Mouse (Mus musculus) gastrocnemius, postnatal 25 days (tissue): ENCODE data around the gene D17H6S53E. TPM values are rescaled to one million over a fixed set of nuclear protein-coding genes. Genes with fewer than 3 reads are reported as not detected.

Experiments used
- DNase-seq: peaks from one replicate; pipeline ENCODE4 v3.0.0; 2022
- total RNA-seq, 2 experiments: library from RNA; stranded (reverse); gene quantifications; 1 replicate in 1 of 2; 2 replicates in 1 of 2; pipeline ENCODE4 v1.2.3; 2021

The D17H6S53E gene
- total RNA-seq, 2 experiments from 2014 or later, result 19.5 to 22.6 TPM

GRCm38 (mm10) chr17:35162121-35162520 lies 35.9 kb downstream of the D17H6S53E start:
- no peak for DNase-seq

- DNase-seq, result no peak
Measured at GRCm38 (mm10) chr17:35162730-35163129, 36.6 kb downstream of the D17H6S53E start.

- no peak for DNase-seq
Measured at GRCm38 (mm10) chr17:35163326-35164081, 37.3 kb downstream of the D17H6S53E start.

- no peak for DNase-seq
Measured at GRCm38 (mm10) chr17:35164218-35164567, 38.0 kb downstream of the D17H6S53E start.

- peak; percentile 98 for DNase-seq
Measured at GRCm38 (mm10) chr17:35164568-35165450, 38.6 kb downstream of the D17H6S53E start, which contains the start of gene Prrc2a. TSS of gene Prrc2a (minus strand) at chr17:35164897.

GRCm38 (mm10) chr17:35165451-35166155 lies 39.4 kb downstream of the D17H6S53E start:
- no peak for DNase-seq

- DNase-seq, result no peak
Measured at GRCm38 (mm10) chr17:35166352-35167035, 40.3 kb downstream of the D17H6S53E start.

- DNase-seq, result no peak
Measured at GRCm38 (mm10) chr17:35167794-35168193, 41.6 kb downstream of the D17H6S53E start.

GRCm38 (mm10) chr17:35168541-35169207 lies 42.5 kb downstream of the D17H6S53E start:
- no peak for DNase-seq

- DNase-seq, result no peak
Measured at GRCm38 (mm10) chr17:35172445-35173234, 46.5 kb downstream of the D17H6S53E start.

GRCm38 (mm10) chr17:35173329-35173728 lies 47.2 kb downstream of the D17H6S53E start:
- DNase-seq, result no peak

GRCm38 (mm10) chr17:35174201-35174977 lies 48.2 kb downstream of the D17H6S53E start:
- no peak for DNase-seq

- DNase-seq, result no peak
Measured at GRCm38 (mm10) chr17:35175382-35175781, 49.2 kb downstream of the D17H6S53E start.

GRCm38 (mm10) chr17:35175968-35176367 lies 49.8 kb downstream of the D17H6S53E start, which contains the start of gene Aif1:
TSS of gene Aif1 (minus strand) at chr17:35176068.
- no peak for DNase-seq

Other genes starting within 250 kb of the D17H6S53E start
- gene Zbtb12, start 246.9 kb upstream of the D17H6S53E start, total RNA-seq, result 1 to 10 TPM; 5.0 to 5.2 TPM
- gene Gm20547, start 244.3 kb upstream of the D17H6S53E start, total RNA-seq, result not detected
- 1 to 10 TPM; 2.6 to 2.9 TPM for gene C2, start 228.1 kb upstream of the D17H6S53E start, total RNA-seq
- gene Ehmt2, start 227.9 kb upstream of the D17H6S53E start, total RNA-seq, result 10 to 100 TPM; 25.5 to 26.4 TPM
- gene Slc44a4, start 211.9 kb upstream of the D17H6S53E start, total RNA-seq, result not detected
- 1 to 10 TPM; 8.5 to 9.3 TPM for gene Neu1, start 195.1 kb upstream of the D17H6S53E start, total RNA-seq
- gene Hspa1b, start 167.1 kb upstream of the D17H6S53E start, total RNA-seq, result 1 to 10 TPM; 4.4 to 6.7 TPM
- gene Gm20481, start 156.5 kb upstream of the D17H6S53E start, total RNA-seq, result not detected
- gene Hspa1a, start 154.2 kb upstream of the D17H6S53E start, total RNA-seq, result 1 to 10 TPM; 5.9 to 8.1 TPM
- 10 to 100 TPM; 21.5 to 31.8 TPM for gene Hspa1l, start 153.7 kb upstream of the D17H6S53E start, total RNA-seq
- gene Lsm2, start 144.5 kb upstream of the D17H6S53E start, total RNA-seq, result 10 to 100 TPM; 15.0 to 15.4 TPM
- gene Vars, start 125.4 kb upstream of the D17H6S53E start, total RNA-seq, result 10 to 100 TPM; 29.4 to 31.2 TPM
- gene Vwa7, start 109.8 kb upstream of the D17H6S53E start, total RNA-seq, result 1 to 10 TPM; 9.0 to 9.6 TPM
- under 1 TPM in 1 of 2 experiments, not detected in 1; 0.31 TPM for gene Sapcd1, start 98.4 kb upstream of the D17H6S53E start, total RNA-seq
- gene Msh5, start 79.6 kb upstream of the D17H6S53E start, total RNA-seq, result under 1 TPM; 0.67 to 0.72 TPM
- 10 to 100 TPM; 12.4 to 18.6 TPM for gene Clic1, start 76.4 kb upstream of the D17H6S53E start, total RNA-seq
- gene Ddah2, start 67.3 kb upstream of the D17H6S53E start, total RNA-seq, result 10 to 100 TPM; 11.1 to 13.3 TPM
- gene Ly6g6c, start 61.0 kb upstream of the D17H6S53E start, total RNA-seq, result not detected
- gene Mpig6b, start 60.2 kb upstream of the D17H6S53E start, total RNA-seq, result not detected
- not detected for gene Ly6g6e, start 49.5 kb upstream of the D17H6S53E start, total RNA-seq
- gene Ly6g6d, start 48.3 kb upstream of the D17H6S53E start, total RNA-seq, result under 1 TPM; 0.51 to 0.72 TPM
- gene Ly6g6f, start 40.8 kb upstream of the D17H6S53E start, total RNA-seq, result not detected
- 10 to 100 TPM; 61.9 to 62.4 TPM for gene Abhd16a, start 37.1 kb upstream of the D17H6S53E start, total RNA-seq
- gene Ly6g5c, start 18.1 kb upstream of the D17H6S53E start, total RNA-seq, result not detected
- not detected for gene Ly6g5b, start 10.9 kb upstream of the D17H6S53E start, total RNA-seq
- gene Gpank1, start 4.9 kb upstream of the D17H6S53E start, total RNA-seq, result 1 to 10 TPM; 7.1 to 8.4 TPM
- gene Csnk2b, start 4.3 kb upstream of the D17H6S53E start, total RNA-seq, result 100 to 1,000 TPM; 149 to 158 TPM
- not detected for gene Apom, start 5.7 kb downstream of the D17H6S53E start, total RNA-seq
- 100 to 1,000 TPM; 180 to 197 TPM for gene Bag6, start 8.8 kb downstream of the D17H6S53E start, total RNA-seq
- gene Prrc2a, start 38.5 kb downstream of the D17H6S53E start, total RNA-seq, result 100 to 1,000 TPM in 1 of 2 experiments, 10 to 100 TPM in 1; 93.3 to 102 TPM
- 1 to 10 TPM in 1 of 2 experiments, under 1 TPM in 1; 0.97 to 1.4 TPM for gene Aif1, start 49.7 kb downstream of the D17H6S53E start, total RNA-seq
- under 1 TPM in 1 of 2 experiments, not detected in 1; 0.78 TPM for gene Lst1, start 62.1 kb downstream of the D17H6S53E start, total RNA-seq
- gene Ltb, start 68.1 kb downstream of the D17H6S53E start, total RNA-seq, result not detected
- under 1 TPM in 1 of 2 experiments, not detected in 1; 0.18 TPM for gene Tnf, start 75.6 kb downstream of the D17H6S53E start, total RNA-seq
- under 1 TPM in 1 of 2 experiments, not detected in 1; 0.32 TPM for gene Lta, start 79.0 kb downstream of the D17H6S53E start, total RNA-seq
- gene Gm16181, start 94.5 kb downstream of the D17H6S53E start, total RNA-seq, result under 1 TPM in 1 of 2 experiments, not detected in 1; 0.70 TPM
- gene Atp6v1g2, start 107.3 kb downstream of the D17H6S53E start, total RNA-seq, result 1 to 10 TPM; 1.9 to 2.3 TPM
- gene Nfkbil1, start 109.4 kb downstream of the D17H6S53E start, total RNA-seq, result 1 to 10 TPM; 5.6 to 6.8 TPM
- 10 to 100 TPM; 71.5 to 79.1 TPM for gene Ddx39b, start 115.4 kb downstream of the D17H6S53E start, total RNA-seq
- 10 to 100 TPM; 30.2 to 57.3 TPM for gene H2-D1, start 136.4 kb downstream of the D17H6S53E start, total RNA-seq
- gene H2-Q1, start 194.0 kb downstream of the D17H6S53E start, total RNA-seq, result under 1 TPM; 0.20 to 0.86 TPM
- gene H2-Q2, start 215.9 kb downstream of the D17H6S53E start, total RNA-seq, result under 1 TPM; 0.36 to 0.78 TPM